Mouse (Mus musculus) left cerebral cortex, adult 8-10 months (tissue): Measurements from ENCODE around the gene Kctd8. TPM values are rescaled to one million over a fixed set of nuclear protein-coding genes. Genes with fewer than 3 reads are reported as not detected.

Experiments used
- DNase-seq, 2 experiments: peaks; one replicate each; pipeline ENCODE4 v3.0.0; 2022; ENCODE audit warnings: low spot score in 2 of 2
- microRNA-seq, 2 experiments: library from miRNA; unstranded; fragments of <30 nt; microRNA quantifications; one replicate each; pipeline ENCODE4 v1.2.0; 2022
- total RNA-seq, 4 experiments: library from RNA; stranded (reverse); gene quantifications; 2 replicates each; pipeline ENCODE4 v1.2.4; 2022

The Kctd8 gene
- total RNA-seq, 4 experiments from 2014 or later, result 9.9 to 11.4 (median 11.1) TPM

- DNase-seq, result no peak
These were observed 181.5 kb downstream of the Kctd8 start for GRCm38 (mm10) chr5:69159897-69160509.

- no peak for DNase-seq
These were observed 185.0 kb downstream of the Kctd8 start for GRCm38 (mm10) chr5:69156489-69156888.

DNA sequence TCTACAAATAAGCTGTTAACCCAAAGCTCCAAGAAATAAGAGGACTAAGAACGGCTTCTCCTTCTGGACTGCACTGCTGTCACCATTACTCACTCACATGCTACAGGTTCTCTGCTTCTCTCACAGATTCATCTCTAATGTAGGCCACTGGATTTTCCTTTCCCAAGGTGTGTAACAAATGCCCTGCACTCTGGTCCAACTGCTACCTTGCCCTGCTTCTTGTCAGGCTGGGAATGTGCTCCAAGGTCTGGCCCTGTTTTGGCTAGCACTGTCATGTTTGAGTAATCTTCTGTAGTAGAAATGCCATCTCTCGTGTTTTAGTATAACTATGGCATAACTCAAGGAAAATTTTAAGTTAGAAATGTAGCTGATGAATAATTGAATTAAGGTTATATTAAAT lies 195.7 kb downstream of the Kctd8 start:
- DNase-seq, result no peak

- DNase-seq, result no peak
These were observed 200.4 kb downstream of the Kctd8 start for GRCm38 (mm10) chr5:69141082-69141481.

GRCm38 (mm10) chr5:69108718-69109117 lies 232.8 kb downstream of the Kctd8 start:
- no peak for DNase-seq

GRCm38 (mm10) chr5:69088912-69089311 lies 252.6 kb downstream of the Kctd8 start:
- no peak for DNase-seq

Small RNA genes within 50 kb of the gene (microRNA-seq; reads per million reads assigned to microRNA genes)
- 0 reads per million in 2 experiments for gene Gm24368

Other genes with a start within 250 kb of the Kctd8 start
- under 1 TPM in 3 of 4 experiments, not detected in 1; 0.33 to 0.64 (median 0.50) TPM for gene Yipf7, start 201.0 kb upstream of the Kctd8 start, total RNA-seq
- gene Guf1, start 215.2 kb upstream of the Kctd8 start, total RNA-seq, result 10 to 100 TPM; 21.7 to 25.0 (median 23.1) TPM